Mouse (Mus musculus) hindbrain, postnatal 0 days (tissue): ENCODE data around the gene Arih2. TPM values are rescaled to one million over a fixed set of nuclear protein-coding genes. Genes with fewer than 3 reads are reported as not detected.

Source experiments
- ATAC-seq: fragments of 200-750 bp; cut with Nextera tagmentation; 2 replicates; pipeline ENCODE4 v1.8.0; 2017; ENCODE audit warnings: mild to moderate bottlenecking, moderate TSS enrichment, moderate library complexity
- DNase-seq: peaks from one replicate; pipeline ENCODE4 v3.0.0-alpha.2; 2015; ENCODE audit warnings: low spot score
- H3K27ac ChIP-seq: fragments of 300-500 bp; sonication (generic); 2 replicates; pipeline ENCODE4 v1.5.1; 2014; ENCODE audit warnings: mild to moderate bottlenecking
- H3K27me3 ChIP-seq: fragments of 300-500 bp; sonication (generic); 2 replicates; pipeline ENCODE4 v1.6.1; 2014; ENCODE audit warnings: low read length, mixed read lengths; ENCODE audit not compliant: insufficient read depth
- H3K36me3 ChIP-seq: fragments of 300-500 bp; sonication (generic); 2 replicates; pipeline ENCODE4 v1.6.1; 2014; ENCODE audit warnings: low read length, mixed read lengths; ENCODE audit not compliant: insufficient read depth
- H3K4me1 ChIP-seq: fragments of 300-500 bp; sonication (generic); 2 replicates; pipeline ENCODE4 v1.6.1; 2014; ENCODE audit warnings: antibody characterized with exemption, low read length, mixed read lengths; ENCODE audit not compliant: insufficient read depth
- H3K4me2 ChIP-seq: fragments of 300-500 bp; sonication (generic); 2 replicates; pipeline ENCODE4 v1.6.1; 2014; ENCODE audit warnings: low read depth, mild to moderate bottlenecking, low read length, moderate library complexity, mixed read lengths
- H3K4me3 ChIP-seq: fragments of 300-500 bp; sonication (generic); 2 replicates; pipeline ENCODE4 v1.5.1; 2014; ENCODE audit warnings: low read length
- H3K9ac ChIP-seq: fragments of 300-500 bp; sonication (generic); replicated peaks from 2 replicates; pipeline ENCODE4 v1.6.1; 2014; ENCODE audit warnings: mild to moderate bottlenecking, low read length, moderate library complexity, mixed read lengths
- H3K9me3 ChIP-seq: fragments of 300-500 bp; sonication (generic); 2 replicates; pipeline ENCODE4 v1.6.1; 2016; ENCODE audit warnings: low read length, mixed read lengths
- CTCF ChIP-seq: IDR thresholded peaks from 2 replicates; pipeline ENCODE4 v1.5.1; 2016; ENCODE audit warnings: antibody characterized with exemption, control low read depth, low read depth
- WGBS: fragments of 180-500 bp; shearing (Covaris S2); extraction: QIAGEN DNeasy Blood & Tissue Kit; methylation state at CpG from one replicate; pipeline ENCODE4 v1.1.7; 2014; 5-methylcytosine and 5-hydroxymethylcytosine counted together
- microRNA counts: library from miRNA; unstranded; fragments of <30 nt; microRNA quantifications from one replicate; lab custom pipeline; 2015
- microRNA-seq, 2 experiments: library from miRNA; unstranded; fragments of <30 nt; microRNA quantifications; one replicate each; pipeline ENCODE4; 2016
- polyA plus RNA-seq: library from polyadenylated mRNA; unstranded; fragments of >200 nt; fragmentation: Nextera tagmentation; extraction: Ambion mirVana; gene quantifications from 2 replicates; pipeline ENCODE4 v1.2.1, GENCODE M21; 2015
- total RNA-seq: library from RNA; depleted of rRNA; stranded (reverse); fragments of >200 nt; gene quantifications from 2 replicates; pipeline ENCODE4 v1.2.3, GENCODE M21; 2014; rRNA removed

The Arih2 gene
- total and polyA plus RNA-seq, 2 experiments from 2014 or later: 39.7 to 54.8 TPM

DNA sequence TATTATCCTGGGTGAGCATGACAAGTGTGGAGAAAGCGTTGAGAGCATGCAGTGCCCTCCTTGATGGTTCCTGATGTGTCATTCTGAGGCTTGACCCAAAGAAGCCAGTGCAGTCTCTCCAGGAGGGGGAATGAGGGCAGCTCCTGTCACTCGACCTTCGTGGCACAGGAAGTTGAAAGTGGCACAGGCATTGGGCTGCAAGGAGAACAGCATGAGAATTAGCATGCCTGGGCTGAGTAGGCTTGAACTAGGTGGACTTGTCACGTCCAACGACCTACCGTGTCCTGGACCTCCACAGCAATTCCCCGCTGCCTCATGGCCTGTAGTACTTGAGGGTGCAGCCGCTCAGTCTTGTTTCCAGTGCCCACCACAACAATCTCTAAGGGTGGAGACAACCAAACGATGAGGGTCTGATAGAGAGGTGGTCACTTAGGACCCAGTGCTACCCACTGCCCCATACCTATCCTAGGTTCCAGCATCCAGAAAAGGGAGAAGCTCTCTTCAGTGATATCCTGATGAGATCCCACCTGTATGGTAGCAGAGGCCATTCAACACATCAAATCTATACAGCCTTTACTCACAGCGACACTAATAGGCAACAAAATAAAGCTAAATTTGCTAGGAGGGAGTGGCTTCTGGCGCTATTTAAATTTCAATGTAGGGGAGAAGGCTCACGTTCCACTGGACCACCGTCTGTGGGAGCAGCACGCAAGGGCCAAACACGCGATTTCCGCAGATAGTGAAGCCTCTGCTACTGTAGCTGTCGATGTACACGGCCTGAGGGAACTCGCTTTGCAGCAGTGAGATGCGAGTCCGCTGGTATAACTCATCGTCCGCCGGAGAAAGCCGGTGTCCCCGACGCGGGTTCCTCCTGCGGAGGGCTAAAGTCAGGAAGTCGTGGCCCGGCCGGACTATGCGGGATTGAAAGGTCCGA lies 83.0 kb downstream of the Arih2 start:
- H3K4me1 ChIP-seq: peaks cover 22% of the 10 kb centered on the region
- no peak for TF ChIP-seq CTCF

DNA sequence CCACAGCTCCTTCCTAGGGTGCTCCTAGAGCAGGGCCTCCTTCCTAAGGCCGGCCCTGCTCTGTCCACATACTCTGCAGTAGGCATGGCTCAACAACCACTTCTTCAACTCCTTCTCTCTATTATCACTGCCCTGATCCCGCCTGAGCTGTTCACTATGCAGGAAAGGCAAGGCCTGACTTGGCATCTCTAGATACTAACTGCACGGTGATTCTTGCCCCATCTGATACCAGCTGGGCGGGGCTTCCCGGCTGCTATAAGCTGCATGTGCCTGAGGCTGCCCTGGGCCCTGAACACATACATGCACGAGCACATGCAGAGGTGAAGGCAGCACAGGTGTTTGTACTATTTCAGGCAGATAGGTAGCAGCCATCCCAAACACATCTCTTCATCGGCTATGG lies 85.1 kb downstream of the Arih2 start:
- no peaks in the 10 kb centered on the region for H3K27me3 ChIP-seq
- no peak overlapping the region for H3K4me2 ChIP-seq
- WGBS: 83% methylated on average over 7 of the region's 7 CpGs
- H3K9ac ChIP-seq: no peak overlapping the region
- H3K9me3 ChIP-seq: no peaks in the 10 kb centered on the region
- peaks cover 23% of the 10 kb centered on the region for H3K4me1 ChIP-seq
- no peak for ATAC-seq
- no peak overlapping the region for H3K27ac ChIP-seq
- no peak overlapping the region for H3K4me3 ChIP-seq
- no peak for TF ChIP-seq CTCF
- peaks cover 21% of the 10 kb centered on the region; the same call in 1 of the 2 replicates for H3K36me3 ChIP-seq
- no peak for DNase-seq

More for the DNA sequence above, 83.0 kb downstream of the Arih2 start:
- H3K4me3 ChIP-seq: peak overlapping the region; percentile 61
- H3K27me3 ChIP-seq: no peaks in the 10 kb centered on the region
- WGBS: 10% methylated on average over 35 of the region's 35 CpGs
- no peaks in the 10 kb centered on the region for H3K9me3 ChIP-seq
- H3K4me2 ChIP-seq: peak overlapping the region; percentile 96
- H3K9ac ChIP-seq: peak overlapping the region; percentile 84
- DNase-seq (peak; percentile 30), ATAC-seq (no peak)
- H3K27ac ChIP-seq: peak overlapping the region; percentile 95
- H3K36me3 ChIP-seq: peaks cover 16% of the 10 kb centered on the region; the same call in 1 of the 2 replicates

DNA sequence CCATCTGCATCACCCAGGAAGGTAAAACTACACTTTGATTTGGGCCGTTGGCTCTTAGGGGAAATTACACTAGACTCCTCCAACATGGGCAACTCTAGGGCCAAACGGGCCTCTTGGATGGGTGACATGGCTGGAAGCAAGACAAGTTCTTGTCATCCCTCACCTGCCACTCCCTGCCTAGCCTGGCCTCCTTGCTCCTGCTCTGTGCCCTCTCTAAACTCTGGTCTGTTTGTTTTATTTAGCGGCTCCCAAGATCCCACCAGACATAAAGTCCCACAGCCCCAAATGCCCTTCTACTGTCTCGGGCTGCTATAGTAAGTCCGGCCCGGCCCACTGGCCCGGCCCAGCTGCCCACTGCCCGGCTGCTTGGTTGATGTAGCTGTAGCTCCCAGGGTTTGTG lies 85.5 kb downstream of the Arih2 start:
- Histone ChIP-seq H3K9ac (no peak overlapping the region), H3K27me3 (no peaks in the 10 kb centered on the region), H3K4me2 (no peak overlapping the region), H3K4me3 (no peak overlapping the region), H3K27ac (no peak overlapping the region), H3K9me3 (no peaks in the 10 kb centered on the region), H3K36me3 (peaks cover 26% of the 10 kb centered on the region; the same call in 1 of the 2 replicates), H3K4me1 (peaks cover 23% of the 10 kb centered on the region)
- no peak for TF ChIP-seq CTCF
- ATAC-seq: no peak
- 92% methylated on average over 8 of the region's 8 CpGs for WGBS
- no peak for DNase-seq

DNA sequence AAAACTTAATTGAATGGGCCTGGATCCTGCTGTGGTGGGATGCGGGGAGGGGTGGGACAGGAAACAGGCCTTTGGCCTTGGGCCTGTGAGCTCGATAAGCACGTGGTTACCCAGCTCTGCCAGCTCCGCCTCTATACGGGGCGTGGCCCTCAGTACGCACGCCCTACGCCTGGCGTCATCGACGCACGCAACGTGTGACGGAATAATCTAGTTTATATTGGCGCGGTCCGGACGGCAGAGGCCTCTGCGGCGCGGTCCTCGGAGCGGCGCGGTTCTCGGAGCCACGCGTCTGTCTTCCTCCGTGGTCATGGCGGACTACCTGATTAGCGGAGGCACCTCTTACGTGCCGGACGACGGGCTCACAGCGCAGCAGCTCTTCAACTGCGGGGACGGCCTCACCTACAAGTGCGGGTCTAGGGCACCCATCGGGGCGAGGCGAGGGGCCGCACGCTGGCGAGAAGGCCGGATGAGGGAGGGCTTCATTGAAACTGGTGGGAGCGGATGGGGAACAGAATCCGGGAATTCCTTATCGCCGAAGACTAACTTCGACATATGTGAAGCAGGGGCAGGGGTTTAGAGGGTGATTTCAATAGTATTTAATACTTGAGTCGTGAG lies 88.9 kb downstream of the Arih2 start, which contains the start of gene Impdh2:
Impdh2 (plus strand) TSS at position 60 of the 615 bp plus-strand sequence.
- H3K27ac ChIP-seq: peak within 1 kb of the TSS; percentile 68
- H3K9me3 ChIP-seq: no peaks in the 10 kb centered on the region
- DNase-seq (peak; percentile 99), ATAC-seq (peak; percentile 100)
- TF ChIP-seq CTCF: peak; percentile 34; the same call in 1 of the 2 replicates
- H3K4me3 ChIP-seq: peak within 1 kb of the TSS; percentile 58
- no peaks in the 10 kb centered on the region for H3K27me3 ChIP-seq
- H3K4me1 ChIP-seq: peaks cover 5% of the 10 kb centered on the region
- WGBS: under 1% methylated on average over 51 of the region's 53 CpGs
- H3K36me3 ChIP-seq: peaks cover 52% of the 10 kb centered on the region; the same call in 1 of the 2 replicates
- H3K4me2 ChIP-seq: peak within 1 kb of the TSS; percentile 76
- peak within 1 kb of the TSS; percentile 62 for H3K9ac ChIP-seq

DNA sequence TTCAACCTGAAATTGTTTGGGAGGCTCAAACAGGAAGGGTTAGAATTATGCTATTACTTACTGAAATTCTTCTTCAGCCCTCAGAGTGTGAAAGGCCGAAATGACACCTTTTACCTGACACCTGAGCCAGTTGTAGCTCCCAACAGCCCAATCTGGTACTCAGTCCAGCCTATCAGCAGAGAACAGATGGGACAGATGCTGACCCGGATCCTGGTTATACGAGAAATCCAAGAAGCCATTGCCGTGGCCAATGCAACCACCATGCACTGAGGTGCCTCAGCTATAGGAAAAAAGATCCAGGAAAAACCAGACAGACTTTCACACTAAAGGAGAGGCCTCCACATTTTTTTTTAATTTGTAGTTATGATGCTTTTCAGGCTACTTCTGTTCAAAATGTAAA lies 90.0 kb downstream of the Arih2 start:
- peaks cover 52% of the 10 kb centered on the region; the same call in 1 of the 2 replicates for H3K36me3 ChIP-seq
- no peak overlapping the region for H3K4me3 ChIP-seq
- H3K4me1 ChIP-seq: peaks cover 5% of the 10 kb centered on the region
- ATAC-seq: no peak
- H3K27me3 ChIP-seq: no peaks in the 10 kb centered on the region
- TF ChIP-seq CTCF: no peak
- 94% methylated on average over 4 of the region's 4 CpGs for WGBS
- no peak overlapping the region for H3K4me2 ChIP-seq
- H3K9ac ChIP-seq: no peak overlapping the region
- H3K27ac ChIP-seq: no peak overlapping the region
- DNase-seq: no peak
- no peaks in the 10 kb centered on the region for H3K9me3 ChIP-seq

MicroRNAs within 50 kb of the gene (microRNA counts, 519-probe panel; counts per million panel counts)
- 3,941 counts per million, percentile 69 among the panel's probes with 10 or more counts for microRNA mmu-miR-191 (lab: Ali Mortazavi, UCI)
- 2,866 counts per million, percentile 44 among the panel's probes with 10 or more counts for microRNA mmu-miR-425 (lab: Ali Mortazavi, UCI)

Small RNA genes lying within 50 kb of the gene (microRNA-seq; reads per million reads assigned to microRNA genes)
- gene Gm24083: 0 reads per million in 2 experiments
- 0 reads per million in 2 experiments for gene Gm26298
- gene Mir191: 0 reads per million in 2 experiments
- gene Mir425: 1,072 to 1,087 reads per million in 2 experiments

Other genes with a start within 250 kb of the Arih2 start
- 0.97 and 1.2 TPM in 2 replicates for gene Ccdc36, start 220.9 kb downstream of the Arih2 start, total RNA-seq
- gene Ccdc36, start 220.9 kb downstream of the Arih2 start, polyA plus RNA-seq: 1.7 TPM in 2 replicates
- gene BC048562, start 212.9 kb downstream of the Arih2 start, total RNA-seq: not detected in 2 replicates
- gene BC048562, start 212.9 kb downstream of the Arih2 start, polyA plus RNA-seq: not detected in 2 replicates
- 32.9 and 37.2 TPM in 2 replicates for gene Ccdc71, start 188.9 kb downstream of the Arih2 start, total RNA-seq
- gene Ccdc71, start 188.9 kb downstream of the Arih2 start, polyA plus RNA-seq: 46.9 and 55.9 TPM in 2 replicates
- 62.6 and 72.8 TPM in 2 replicates for gene Klhdc8b, start 187.8 kb downstream of the Arih2 start, total RNA-seq
- 44.9 and 46.5 TPM in 2 replicates for gene Klhdc8b, start 187.8 kb downstream of the Arih2 start, polyA plus RNA-seq
- 77.5 and 99.8 TPM in 2 replicates for gene Lamb2, start 169.7 kb downstream of the Arih2 start, total RNA-seq
- 16.0 and 18.6 TPM in 2 replicates for gene Lamb2, start 169.7 kb downstream of the Arih2 start, polyA plus RNA-seq
- 87.6 and 104 TPM in 2 replicates for gene Usp19, start 158.8 kb downstream of the Arih2 start, total RNA-seq
- gene Usp19, start 158.8 kb downstream of the Arih2 start, polyA plus RNA-seq: 51.6 and 52.0 TPM in 2 replicates
- 153 and 175 TPM in 2 replicates for gene Qars, start 141.7 kb downstream of the Arih2 start, total RNA-seq
- 55.2 and 58.3 TPM in 2 replicates for gene Qars, start 141.7 kb downstream of the Arih2 start, polyA plus RNA-seq
- gene Qrich1, start 132.6 kb downstream of the Arih2 start, total RNA-seq: 226 and 252 TPM in 2 replicates
- 98.1 and 98.7 TPM in 2 replicates for gene Qrich1, start 132.6 kb downstream of the Arih2 start, polyA plus RNA-seq
- gene Impdh2, start 89.1 kb downstream of the Arih2 start, total RNA-seq: 93.8 and 98.3 TPM in 2 replicates
- gene Impdh2, start 89.1 kb downstream of the Arih2 start, polyA plus RNA-seq: 103 and 106 TPM in 2 replicates
- 54.1 and 70.5 TPM in 2 replicates for gene Ndufaf3, start 82.0 kb downstream of the Arih2 start, total RNA-seq
- gene Ndufaf3, start 82.0 kb downstream of the Arih2 start, polyA plus RNA-seq: 84.5 and 88.9 TPM in 2 replicates
- 97.3 and 109 TPM in 2 replicates for gene Dalrd3, start 79.5 kb downstream of the Arih2 start, total RNA-seq
- 251 and 255 TPM in 2 replicates for gene Dalrd3, start 79.5 kb downstream of the Arih2 start, polyA plus RNA-seq
- 581 and 603 TPM in 2 replicates for gene Wdr6, start 70.6 kb downstream of the Arih2 start, total RNA-seq
- 265 and 282 TPM in 2 replicates for gene Wdr6, start 70.6 kb downstream of the Arih2 start, polyA plus RNA-seq
- gene P4htm, start 51.7 kb downstream of the Arih2 start, total RNA-seq: 50.8 and 62.6 TPM in 2 replicates
- gene P4htm, start 51.7 kb downstream of the Arih2 start, polyA plus RNA-seq: 38.7 and 38.8 TPM in 2 replicates
- 31.0 and 41.1 TPM in 2 replicates for gene Slc25a20, start 12.7 kb upstream of the Arih2 start, total RNA-seq
- 49.7 and 50.2 TPM in 2 replicates for gene Slc25a20, start 12.7 kb upstream of the Arih2 start, polyA plus RNA-seq
- 87.3 and 92.2 TPM in 2 replicates for gene Prkar2a, start 39.9 kb upstream of the Arih2 start, total RNA-seq
- gene Prkar2a, start 39.9 kb upstream of the Arih2 start, polyA plus RNA-seq: 39.7 and 43.9 TPM in 2 replicates
- 122 and 126 TPM in 2 replicates for gene Ip6k2, start 134.4 kb upstream of the Arih2 start, total RNA-seq
- 187 and 189 TPM in 2 replicates for gene Ip6k2, start 134.4 kb upstream of the Arih2 start, polyA plus RNA-seq
- gene Nckipsd, start 159.0 kb upstream of the Arih2 start, total RNA-seq: 33.6 and 72.6 TPM in 2 replicates
- gene Nckipsd, start 159.0 kb upstream of the Arih2 start, polyA plus RNA-seq: 22.8 and 23.5 TPM in 2 replicates
- gene Celsr3, start 176.9 kb upstream of the Arih2 start, total RNA-seq: 49.2 and 86.4 TPM in 2 replicates
- 5.8 and 7.8 TPM in 2 replicates for gene Celsr3, start 176.9 kb upstream of the Arih2 start, polyA plus RNA-seq
- gene Slc26a6, start 203.9 kb upstream of the Arih2 start, total RNA-seq: 30.3 and 31.8 TPM in 2 replicates
- gene Slc26a6, start 203.9 kb upstream of the Arih2 start, polyA plus RNA-seq: 20.0 and 21.3 TPM in 2 replicates